In the genomic region with DNA sequence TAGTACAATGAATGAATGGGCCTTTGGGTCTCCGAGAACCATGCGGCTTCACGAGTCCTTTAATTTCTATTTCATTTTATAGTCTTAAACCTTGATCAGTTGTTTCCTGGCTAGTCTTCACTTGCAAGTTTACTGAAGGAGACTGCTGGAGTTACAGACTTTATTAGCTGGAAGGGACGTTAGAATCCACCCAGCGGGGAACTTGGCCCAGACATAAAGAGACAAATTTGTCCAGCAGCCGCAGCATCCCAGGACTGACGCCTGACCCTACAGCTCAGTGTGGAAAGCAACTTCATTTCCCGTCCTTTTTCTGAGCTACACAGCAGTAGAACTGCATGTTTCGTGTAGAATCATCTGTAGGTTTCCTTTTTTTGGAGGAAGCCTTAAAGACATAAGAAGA, we compare ENCODE assay signal across 11 mouse cellular contexts. TPM values are rescaled to one million over a fixed set of nuclear protein-coding genes. Genes with fewer than 3 reads are reported as not detected.
A peak's percentile ranks its signal among the peaks of the same experiment; 100 is the strongest.
DNase-seq lines count a peak whose midpoint lies in the region; ATAC-seq and TF ChIP-seq lines count a peak whose summit lies in the region.
"Had no signal": no experiment of that assay in that cellular context is flagged by ENCODE, and none has a peak within 500 bp of the region (broad histone marks: within the 10 kb centered on the region; RNA-seq: fewer than 3 reads in every experiment).

No protein-coding gene starts in this region.

- H3K27me3 ChIP-seq in liver, adult 2 months (ENCODE audit: control insufficient read depth, insufficient read depth, low read length) = no peaks in the 10 kb centered on the region
- H3K27me3 ChIP-seq in hindbrain, embryonic 11.5 days (ENCODE audit: control insufficient read depth, insufficient read depth, low read length) = no peaks in the 10 kb centered on the region
- peaks cover 11% of the 10 kb centered on the region for H3K27me3 ChIP-seq in liver, embryonic 16.5 days (ENCODE audit: control insufficient read depth, insufficient read depth, low read depth, low read length)

- H3K36me3 ChIP-seq in liver, adult 2 months (ENCODE audit: control insufficient read depth, insufficient read depth, low read length) = peaks cover 3% of the 10 kb centered on the region; the same call in 1 of the 2 replicates
- H3K36me3 ChIP-seq in hindbrain, embryonic 11.5 days (ENCODE audit: control insufficient read depth, insufficient read depth, low read length) = no peaks in the 10 kb centered on the region
- no peaks in the 10 kb centered on the region; the same call in 1 of the 2 replicates for H3K36me3 ChIP-seq in liver, embryonic 16.5 days (ENCODE audit: control insufficient read depth, insufficient read depth)

- H3K4me1 ChIP-seq in liver, adult 2 months (ENCODE audit: control insufficient read depth, insufficient read depth, low read length) = peaks cover 33% of the 10 kb centered on the region
- H3K4me1 ChIP-seq in hindbrain, embryonic 11.5 days (replicated peaks; ENCODE audit: control insufficient read depth, insufficient read depth, low read length) = peaks cover 9% of the 10 kb centered on the region; the same call in 1 of the 2 replicates
- peaks cover 46% of the 10 kb centered on the region for H3K4me1 ChIP-seq in liver, embryonic 16.5 days (ENCODE audit: control insufficient read depth, low read depth, low read length)

- WGBS in liver, adult 2 months = 49% methylated on average over 9 of the region's 9 CpGs
- WGBS in hindbrain, embryonic 11.5 days = 51% methylated on average over 9 of the region's 9 CpGs
- WGBS in liver, embryonic 16.5 days (ENCODE audit: insufficient replicate concordance) = 80% methylated on average over 9 of the region's 9 CpGs

- H3K79me2 ChIP-seq in liver, adult 2 months (ENCODE audit: control insufficient read depth, insufficient read depth, low read length) = peaks cover 29% of the 10 kb centered on the region; the same call in 1 of the 2 replicates

- no peak for DNase-seq in liver, adult 2 months (ENCODE audit: extremely low read depth, low read depth, low spot score)
- no peak for DNase-seq in liver
- DNase-seq in hindbrain, embryonic 11.5 days (ENCODE audit: low spot score) = no peak
- no peak for DNase-seq in adrenal gland, postnatal 25 days
- DNase-seq in thymus, postnatal 14 days = no peak
- no peak for DNase-seq in urinary bladder, postnatal 36 days (ENCODE audit: low spot score in 2 of 2)
- DNase-seq: heart, adult 18-20 months; layer of hippocampus, postnatal 36 days; right cerebral cortex, postnatal 14 days had no signal

- ATAC-seq in hindbrain, embryonic 11.5 days (ENCODE audit: low FRiP score) = no peak
- no peak for ATAC-seq in liver, embryonic 16.5 days (ENCODE audit: low read depth)
- ATAC-seq: lung, postnatal 0 days had no signal

- H3K9me3 ChIP-seq in hindbrain, embryonic 11.5 days (ENCODE audit: control insufficient read depth, low read length) = no peaks in the 10 kb centered on the region
- no peaks in the 10 kb centered on the region for H3K9me3 ChIP-seq in liver, embryonic 16.5 days (replicated peaks; ENCODE audit: control insufficient read depth, low read length)

- TF ChIP-seq CTCF in liver, adult 2 months (IDR thresholded peaks at IDR 0.05; ENCODE audit: low read depth, low read length) = no peak

- TF ChIP-seq POLR2A in liver, adult 2 months (IDR thresholded peaks at IDR 0.05; ENCODE audit: extremely low read depth, insufficient read depth, low read length) = no peak

- no peak overlapping the region for H3K4me3 ChIP-seq in liver, adult 2 months (ENCODE audit: insufficient read depth, low read depth, low read length)
- 0 out of 2 replicates have a peak overlapping the region, but pooled peaks have one; percentile 82 for H3K4me3 ChIP-seq in hindbrain, embryonic 11.5 days (ENCODE audit: low read depth, low read length)
- peak overlapping the region; percentile 82 for H3K4me3 ChIP-seq in liver, embryonic 16.5 days (ENCODE audit: low read depth, low read length)

- H3K27ac ChIP-seq in liver, adult 2 months (replicated peaks; ENCODE audit: insufficient read depth, low read depth, low read length) = peak overlapping the region; percentile 75
- no peak overlapping the region for H3K27ac ChIP-seq in hindbrain, embryonic 11.5 days (ENCODE audit: low read depth, low read length)
- H3K27ac ChIP-seq in liver, embryonic 16.5 days (ENCODE audit: low read length) = peak overlapping the region; percentile 17; the same call in 1 of the 2 replicates

- H3K9ac ChIP-seq in liver, adult 2 months (ENCODE audit: low read depth, low read length) = no peak overlapping the region
- no peak overlapping the region for H3K9ac ChIP-seq in hindbrain, embryonic 11.5 days (ENCODE audit: low read depth, low read length)
- no peak overlapping the region for H3K9ac ChIP-seq in liver, embryonic 16.5 days (ENCODE audit: low read depth, low read length)

- H3K4me2 ChIP-seq in hindbrain, embryonic 11.5 days (replicated peaks; ENCODE audit: low read depth, low read length) = peak overlapping the region; percentile 91
- H3K4me2 ChIP-seq in liver, embryonic 16.5 days (ENCODE audit: low read depth, low read length) = peak overlapping the region; percentile 86

RNA-seq across cellular contexts. Expression of gene Spata13, which starts 3.2 kb away (rescaled TPM):
- total RNA-seq in liver, adult 2 months (2014; rRNA removed) = 20.6 and 47.8 TPM in 2 replicates
- 9.7 and 11.9 TPM in 2 replicates for polyA plus RNA-seq in liver, adult 2 months (2012; rRNA removed)
- 58.8 and 73.2 TPM in 2 replicates for polyA plus RNA-seq in hindbrain, embryonic 11.5 days (2014; fragmentation: Nextera tagmentation; extraction: Ambion mirVana)
- polyA plus RNA-seq in liver, embryonic 16.5 days (2015; fragmentation: Nextera tagmentation; extraction: Ambion mirVana) = 20.5 and 21.5 TPM in 2 replicates
- total RNA-seq in adrenal gland, postnatal 25 days (2021) = 181 and 215 TPM in 2 replicates
